Mouse (Mus musculus) hindbrain, embryonic 13.5 days (tissue): Measurements from ENCODE around the gene Pde4d. TPM values are rescaled to one million over a fixed set of nuclear protein-coding genes. Genes with fewer than 3 reads are reported as not detected.

Experiments used
- ATAC-seq: fragments of 200-750 bp; cut with Nextera tagmentation; 2 replicates; pipeline ENCODE4 v1.8.0; 2017; ENCODE audit warnings: moderate TSS enrichment; ENCODE audit not compliant: low FRiP score
- H3K27ac ChIP-seq: fragments of 300-500 bp; sonication (generic); 2 replicates; pipeline ENCODE4 v1.5.1; 2015; ENCODE audit warnings: inconsistent platforms, mild to moderate bottlenecking, moderate library complexity
- H3K27me3 ChIP-seq: fragments of 300-500 bp; sonication (generic); 2 replicates; pipeline ENCODE4 v1.6.1; 2015; ENCODE audit warnings: mild to moderate bottlenecking, inconsistent platforms
- H3K36me3 ChIP-seq: fragments of 300-500 bp; sonication (generic); 2 replicates; pipeline ENCODE4 v1.6.1; 2015; ENCODE audit warnings: mild to moderate bottlenecking, inconsistent platforms
- H3K4me1 ChIP-seq: fragments of 300-500 bp; sonication (generic); replicated peaks from 2 replicates; pipeline ENCODE4 v1.6.1; 2015; ENCODE audit warnings: inconsistent platforms
- H3K4me2 ChIP-seq: fragments of 300-500 bp; sonication (generic); 2 replicates; pipeline ENCODE4 v1.6.1; 2015; ENCODE audit warnings: inconsistent platforms, mild to moderate bottlenecking, moderate library complexity
- H3K4me3 ChIP-seq: fragments of 300-500 bp; sonication (generic); 2 replicates; pipeline ENCODE4 v1.5.1; 2015; ENCODE audit warnings: mild to moderate bottlenecking, inconsistent platforms
- H3K9ac ChIP-seq: fragments of 300-500 bp; sonication (generic); 2 replicates; pipeline ENCODE4 v1.6.1; 2015; ENCODE audit warnings: mild to moderate bottlenecking, inconsistent platforms
- H3K9me3 ChIP-seq: fragments of 300-500 bp; sonication (generic); 2 replicates; pipeline ENCODE4 v1.6.1; 2016; ENCODE audit warnings: inconsistent platforms
- WGBS: fragments of 180-500 bp; shearing (Covaris S2); methylation state at CpG from one replicate; pipeline ENCODE4 v1.1.7; 2015; 5-methylcytosine and 5-hydroxymethylcytosine counted together
- polyA plus RNA-seq: library from polyadenylated mRNA; unstranded; fragments of >200 nt; fragmentation: Nextera tagmentation; extraction: Ambion mirVana; gene quantifications from 2 replicates; pipeline ENCODE4 v1.2.1, GENCODE M21; 2015

Pde4d gene
- polyA plus RNA-seq, 1 experiment from 2014 or later = 18.6 TPM

GRCm38 (mm10) chr13:109639286-109639685, 1189.5 kb downstream of the Pde4d start:
- WGBS = 63% methylated on average over 6 of the region's 6 CpGs
- Histone ChIP-seq H3K4me2 (no peak overlapping the region), H3K27me3 (no peaks in the 10 kb centered on the region), H3K4me3 (no peak overlapping the region), H3K4me1 (no peaks in the 10 kb centered on the region), H3K27ac (no peak overlapping the region), H3K36me3 (no peaks in the 10 kb centered on the region), H3K9me3 (no peaks in the 10 kb centered on the region), H3K9ac (no peak overlapping the region)
- no peak for ATAC-seq

- H3K9me3 ChIP-seq = no peaks in the 10 kb centered on the region
- no peak overlapping the region for H3K9ac ChIP-seq
- no peak overlapping the region for H3K4me2 ChIP-seq
- H3K4me1 ChIP-seq = peaks cover 13% of the 10 kb centered on the region
- no peak overlapping the region for H3K27ac ChIP-seq
- ATAC-seq = no peak
- no peaks in the 10 kb centered on the region for H3K27me3 ChIP-seq
- no peak overlapping the region for H3K4me3 ChIP-seq
- H3K36me3 ChIP-seq = no peaks in the 10 kb centered on the region
- 83% methylated on average over 6 of the region's 6 CpGs for WGBS
Measured at GRCm38 (mm10) chr13:109641562-109641961, 1191.8 kb downstream of the Pde4d start.

GRCm38 (mm10) chr13:109643419-109643818, 1193.7 kb downstream of the Pde4d start:
- no peak for ATAC-seq
- 50% methylated on average over 3 of the region's 3 CpGs for WGBS
- Histone ChIP-seq H3K4me3 (no peak overlapping the region), H3K4me2 (no peak overlapping the region), H3K4me1 (peaks cover 17% of the 10 kb centered on the region), H3K9ac (no peak overlapping the region), H3K9me3 (no peaks in the 10 kb centered on the region), H3K27ac (no peak overlapping the region), H3K27me3 (no peaks in the 10 kb centered on the region), H3K36me3 (no peaks in the 10 kb centered on the region)

- Histone ChIP-seq H3K4me2 (no peak overlapping the region), H3K4me3 (no peak overlapping the region), H3K36me3 (no peaks in the 10 kb centered on the region), H3K4me1 (peaks cover 17% of the 10 kb centered on the region), H3K9ac (no peak overlapping the region), H3K27me3 (no peaks in the 10 kb centered on the region), H3K27ac (no peak overlapping the region), H3K9me3 (no peaks in the 10 kb centered on the region)
- WGBS = 74% methylated on average over 2 of the region's 2 CpGs
- no peak for ATAC-seq
Measured at GRCm38 (mm10) chr13:109644086-109644485, 1194.3 kb downstream of the Pde4d start.

GRCm38 (mm10) chr13:109645284-109645909, 1195.6 kb downstream of the Pde4d start:
- ATAC-seq = no peak
- Histone ChIP-seq H3K36me3 (no peaks in the 10 kb centered on the region), H3K9ac (no peak overlapping the region), H3K9me3 (no peaks in the 10 kb centered on the region), H3K27ac (no peak overlapping the region), H3K4me3 (no peak overlapping the region), H3K4me1 (peaks cover 17% of the 10 kb centered on the region), H3K27me3 (no peaks in the 10 kb centered on the region), H3K4me2 (0 out of 2 replicates have a peak overlapping the region, but pooled peaks have one; percentile 3)
- 46% methylated on average over 10 of the region's 10 CpGs for WGBS

GRCm38 (mm10) chr13:109645910-109646284, 1196.1 kb downstream of the Pde4d start:
- 43% methylated on average over 6 of the region's 6 CpGs for WGBS
- Histone ChIP-seq H3K4me3 (no peak overlapping the region), H3K4me2 (0 out of 2 replicates have a peak overlapping the region, but pooled peaks have one; percentile 3), H3K36me3 (no peaks in the 10 kb centered on the region), H3K9ac (no peak overlapping the region), H3K4me1 (peaks cover 17% of the 10 kb centered on the region), H3K27ac (no peak overlapping the region), H3K27me3 (no peaks in the 10 kb centered on the region), H3K9me3 (no peaks in the 10 kb centered on the region)
- 0 out of 2 replicates have a peak, but pooled peaks have one; percentile 28 for ATAC-seq

GRCm38 (mm10) chr13:109646597-109647232, 1197.0 kb downstream of the Pde4d start:
- H3K4me1 ChIP-seq = peaks cover 17% of the 10 kb centered on the region
- H3K9ac ChIP-seq = peak overlapping the region; percentile 46; the same call in 1 of the 2 replicates
- ATAC-seq = no peak
- H3K4me3 ChIP-seq = no peak overlapping the region
- 61% methylated on average over 11 of the region's 11 CpGs for WGBS
- H3K27ac ChIP-seq = peak overlapping the region; percentile 56
- no peaks in the 10 kb centered on the region for H3K9me3 ChIP-seq
- no peak overlapping the region for H3K4me2 ChIP-seq
- H3K27me3 ChIP-seq = no peaks in the 10 kb centered on the region
- no peaks in the 10 kb centered on the region for H3K36me3 ChIP-seq

- H3K27me3 ChIP-seq = no peaks in the 10 kb centered on the region
- no peak overlapping the region for H3K9ac ChIP-seq
- no peak for ATAC-seq
- H3K4me1 ChIP-seq = peaks cover 26% of the 10 kb centered on the region
- H3K36me3 ChIP-seq = no peaks in the 10 kb centered on the region
- no peak overlapping the region for H3K27ac ChIP-seq
- no peak overlapping the region for H3K4me2 ChIP-seq
- no peaks in the 10 kb centered on the region for H3K9me3 ChIP-seq
- 87% methylated on average over 7 of the region's 7 CpGs for WGBS
- H3K4me3 ChIP-seq = no peak overlapping the region
Measured at GRCm38 (mm10) chr13:109647479-109648199, 1197.9 kb downstream of the Pde4d start.

- no peaks in the 10 kb centered on the region for H3K27me3 ChIP-seq
- H3K27ac ChIP-seq = no peak overlapping the region
- H3K36me3 ChIP-seq = no peaks in the 10 kb centered on the region
- ATAC-seq = no peak
- 97% methylated on average over 3 of the region's 3 CpGs for WGBS
- H3K9me3 ChIP-seq = no peaks in the 10 kb centered on the region
- peaks cover 28% of the 10 kb centered on the region for H3K4me1 ChIP-seq
- H3K4me2 ChIP-seq = no peak overlapping the region
- H3K9ac ChIP-seq = no peak overlapping the region
- no peak overlapping the region for H3K4me3 ChIP-seq
Measured at GRCm38 (mm10) chr13:109648311-109648710, 1198.6 kb downstream of the Pde4d start.

GRCm38 (mm10) chr13:109651790-109652605, 1202.2 kb downstream of the Pde4d start:
- Histone ChIP-seq H3K4me3 (no peak overlapping the region), H3K4me1 (peaks cover 14% of the 10 kb centered on the region), H3K27ac (no peak overlapping the region), H3K27me3 (no peaks in the 10 kb centered on the region), H3K9ac (no peak overlapping the region), H3K9me3 (no peaks in the 10 kb centered on the region), H3K4me2 (no peak overlapping the region), H3K36me3 (no peaks in the 10 kb centered on the region)
- ATAC-seq = peak; percentile 36; the same call in 1 of the 2 replicates
- 67% methylated on average over 10 of the region's 10 CpGs for WGBS

- ATAC-seq = no peak
- 75% methylated on average over 7 of the region's 7 CpGs for WGBS
- peaks cover 14% of the 10 kb centered on the region for H3K4me1 ChIP-seq
Measured at GRCm38 (mm10) chr13:109652631-109653030, 1202.9 kb downstream of the Pde4d start.

GRCm38 (mm10) chr13:109655390-109655789, 1205.6 kb downstream of the Pde4d start:
- no peak overlapping the region for H3K4me3 ChIP-seq

More at GRCm38 (mm10) chr13:109652631-109653030, 1202.9 kb downstream of the Pde4d start:
- Histone ChIP-seq H3K4me2 (no peak overlapping the region), H3K9ac (no peak overlapping the region), H3K27me3 (no peaks in the 10 kb centered on the region), H3K27ac (no peak overlapping the region), H3K4me3 (no peak overlapping the region), H3K9me3 (no peaks in the 10 kb centered on the region), H3K36me3 (no peaks in the 10 kb centered on the region)

More at GRCm38 (mm10) chr13:109655390-109655789, 1205.6 kb downstream of the Pde4d start:
- peak overlapping the region; percentile 58; the same call in 1 of the 2 replicates for H3K27ac ChIP-seq
- ATAC-seq = no peak
- 55% methylated on average over 3 of the region's 3 CpGs for WGBS
- no peaks in the 10 kb centered on the region for H3K27me3 ChIP-seq
- H3K36me3 ChIP-seq = no peaks in the 10 kb centered on the region
- no peaks in the 10 kb centered on the region for H3K9me3 ChIP-seq
- H3K4me1 ChIP-seq = peaks cover 14% of the 10 kb centered on the region
- H3K4me2 ChIP-seq = no peak overlapping the region
- no peak overlapping the region for H3K9ac ChIP-seq
